Mouse (Mus musculus) lung, embryonic 15.5 days (tissue): ENCODE measurements around the gene Cenpo. TPM values are rescaled to one million over a fixed set of nuclear protein-coding genes. Genes with fewer than 3 reads are reported as not detected.

Experiments
- ATAC-seq: fragments of 200-750 bp; cut with Nextera tagmentation; 2 replicates; pipeline ENCODE4 v1.8.0; 2017; ENCODE audit warnings: moderate number of reproducible peaks, borderline replicate concordance; ENCODE audit not compliant: low FRiP score, low TSS enrichment; ENCODE audit errors: extremely low read depth
- H3K27ac ChIP-seq: fragments of 300-500 bp; sonication (generic); 2 replicates; pipeline ENCODE4 v1.5.1; 2015; ENCODE audit warnings: moderate library complexity, mild to moderate bottlenecking, inconsistent platforms
- H3K27me3 ChIP-seq: fragments of 300-500 bp; sonication (generic); 2 replicates; pipeline ENCODE4 v1.6.1; 2015; ENCODE audit warnings: inconsistent platforms
- H3K36me3 ChIP-seq: fragments of 300-500 bp; sonication (generic); 2 replicates; pipeline ENCODE4 v1.6.1; 2015; ENCODE audit warnings: inconsistent platforms
- H3K4me1 ChIP-seq: fragments of 300-500 bp; sonication (generic); 2 replicates; pipeline ENCODE4 v1.6.1; 2015; ENCODE audit warnings: inconsistent platforms
- H3K4me2 ChIP-seq: fragments of 300-500 bp; sonication (generic); 2 replicates; pipeline ENCODE4 v1.6.1; 2015; ENCODE audit warnings: inconsistent platforms, mild to moderate bottlenecking, moderate library complexity
- H3K4me3 ChIP-seq: fragments of 300-500 bp; sonication (generic); 2 replicates; pipeline ENCODE4 v1.5.1; 2015; ENCODE audit warnings: mild to moderate bottlenecking, inconsistent platforms
- H3K9ac ChIP-seq: fragments of 300-500 bp; sonication (generic); 2 replicates; pipeline ENCODE4 v1.6.1; 2015; ENCODE audit warnings: inconsistent platforms
- H3K9me3 ChIP-seq: fragments of 300-500 bp; sonication (generic); 2 replicates; pipeline ENCODE4 v1.6.1; 2016; ENCODE audit warnings: inconsistent platforms
- WGBS: fragments of 180-500 bp; shearing (Covaris S2); methylation state at CpG from one replicate; pipeline ENCODE4 v1.1.7; 2015; 5-methylcytosine and 5-hydroxymethylcytosine counted together
- polyA plus RNA-seq: library from polyadenylated mRNA; unstranded; fragments of >200 nt; fragmentation: Nextera tagmentation; extraction: Ambion mirVana; gene quantifications from 2 replicates; pipeline ENCODE4 v1.2.1, GENCODE M21; 2015

The Cenpo gene
- polyA plus RNA-seq, 1 experiment from 2014 or later, result 16.3 TPM

DNA sequence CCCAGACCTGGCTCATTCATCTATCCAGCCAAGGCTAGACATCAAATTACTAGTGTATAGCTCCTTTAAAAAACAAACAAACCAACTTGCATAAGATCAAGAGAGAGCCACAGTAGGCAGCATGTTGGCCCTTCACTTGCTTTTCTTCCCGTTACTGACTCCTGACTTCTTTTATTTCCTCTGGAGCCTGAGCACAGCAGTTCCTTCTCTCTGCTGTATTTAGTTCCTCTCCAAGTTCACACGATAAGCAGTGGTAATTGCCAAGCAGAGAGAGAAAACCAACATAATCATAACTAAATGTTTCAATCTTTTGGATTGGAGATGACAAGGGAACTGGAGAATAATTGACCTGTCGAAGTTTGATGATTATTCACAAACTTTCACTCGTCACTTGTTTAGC lies 1.3 kb downstream of the Cenpo start:
- Histone ChIP-seq H3K36me3 (peaks cover 21% of the 10 kb centered on the region; the same call in 1 of the 2 replicates), H3K27me3 (no peaks in the 10 kb centered on the region), H3K27ac (no peak overlapping the region), H3K4me3 (peak overlapping the region; percentile 81), H3K4me1 (peaks cover 17% of the 10 kb centered on the region), H3K4me2 (peak overlapping the region; percentile 69), H3K9ac (peak overlapping the region; percentile 37), H3K9me3 (no peaks in the 10 kb centered on the region)
- 25% methylated on average over 4 of the region's 4 CpGs for WGBS
- no peak for ATAC-seq

GRCm38 (mm10) chr12:4230156-4230555 lies 3.9 kb downstream of the Cenpo start:
- Histone ChIP-seq H3K27me3 (no peaks in the 10 kb centered on the region), H3K9ac (no peak overlapping the region), H3K4me2 (no peak overlapping the region), H3K4me3 (no peak overlapping the region), H3K36me3 (peaks cover 38% of the 10 kb centered on the region), H3K27ac (no peak overlapping the region), H3K9me3 (no peaks in the 10 kb centered on the region), H3K4me1 (peaks cover 17% of the 10 kb centered on the region)
- WGBS, result 88% methylated on average over 7 of the region's 7 CpGs
- ATAC-seq, result no peak

- no peak for ATAC-seq
- Histone ChIP-seq H3K4me1 (no peaks in the 10 kb centered on the region), H3K27ac (no peak overlapping the region), H3K27me3 (no peaks in the 10 kb centered on the region), H3K4me3 (no peak overlapping the region), H3K9me3 (no peaks in the 10 kb centered on the region), H3K36me3 (peaks cover 75% of the 10 kb centered on the region), H3K4me2 (no peak overlapping the region), H3K9ac (no peak overlapping the region)
- WGBS, result 61% methylated on average over 8 of the region's 8 CpGs
Observed at GRCm38 (mm10) chr12:4212908-4213307, 21.2 kb downstream of the Cenpo start.

DNA sequence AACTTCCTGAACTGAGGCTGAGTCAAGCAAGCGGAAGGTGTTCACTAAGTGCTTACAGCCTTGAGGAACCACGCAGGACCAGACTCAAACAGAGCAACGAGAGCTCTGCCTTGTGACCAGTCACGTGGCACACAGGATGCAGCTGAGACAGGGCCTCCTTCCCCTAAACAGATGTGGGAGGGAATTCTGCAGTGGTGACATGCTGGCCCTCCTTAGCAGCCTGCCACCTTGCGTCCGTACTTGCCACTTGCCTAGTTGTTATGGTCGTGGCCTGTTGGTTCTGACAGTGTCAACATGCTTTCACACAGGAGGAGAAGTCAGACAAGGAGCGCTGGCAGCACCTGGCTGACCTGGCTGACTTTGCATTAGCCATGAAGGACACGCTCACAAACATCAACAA lies 22.9 kb downstream of the Cenpo start:
- Histone ChIP-seq H3K27ac (no peak overlapping the region), H3K27me3 (no peaks in the 10 kb centered on the region), H3K4me3 (no peak overlapping the region), H3K36me3 (peaks cover 70% of the 10 kb centered on the region), H3K4me2 (no peak overlapping the region), H3K9me3 (no peaks in the 10 kb centered on the region), H3K4me1 (no peaks in the 10 kb centered on the region), H3K9ac (no peak overlapping the region)
- WGBS, result 79% methylated on average over 9 of the region's 9 CpGs
- ATAC-seq, result no peak

GRCm38 (mm10) chr12:4209196-4209595 lies 24.9 kb downstream of the Cenpo start:
- H3K36me3 ChIP-seq, result peaks cover 57% of the 10 kb centered on the region
- WGBS, result 94% methylated on average over 9 of the region's 9 CpGs

GRCm38 (mm10) chr12:4208405-4209133 lies 25.5 kb downstream of the Cenpo start:
- ATAC-seq, result no peak
- WGBS, result 79% methylated on average over 15 of the region's 15 CpGs
- H3K9ac ChIP-seq, result no peak overlapping the region
- H3K4me3 ChIP-seq, result no peak overlapping the region
- no peaks in the 10 kb centered on the region for H3K9me3 ChIP-seq
- H3K36me3 ChIP-seq, result peaks cover 50% of the 10 kb centered on the region
- H3K27me3 ChIP-seq, result no peaks in the 10 kb centered on the region
- no peak overlapping the region for H3K4me2 ChIP-seq
- no peaks in the 10 kb centered on the region for H3K4me1 ChIP-seq
- no peak overlapping the region for H3K27ac ChIP-seq

More at GRCm38 (mm10) chr12:4209196-4209595, 24.9 kb downstream of the Cenpo start:
- no peak overlapping the region for H3K9ac ChIP-seq
- ATAC-seq, result no peak
- H3K27ac ChIP-seq, result no peak overlapping the region
- no peak overlapping the region for H3K4me2 ChIP-seq
- H3K4me3 ChIP-seq, result no peak overlapping the region
- H3K9me3 ChIP-seq, result no peaks in the 10 kb centered on the region
- no peaks in the 10 kb centered on the region for H3K27me3 ChIP-seq
- no peaks in the 10 kb centered on the region for H3K4me1 ChIP-seq

DNA sequence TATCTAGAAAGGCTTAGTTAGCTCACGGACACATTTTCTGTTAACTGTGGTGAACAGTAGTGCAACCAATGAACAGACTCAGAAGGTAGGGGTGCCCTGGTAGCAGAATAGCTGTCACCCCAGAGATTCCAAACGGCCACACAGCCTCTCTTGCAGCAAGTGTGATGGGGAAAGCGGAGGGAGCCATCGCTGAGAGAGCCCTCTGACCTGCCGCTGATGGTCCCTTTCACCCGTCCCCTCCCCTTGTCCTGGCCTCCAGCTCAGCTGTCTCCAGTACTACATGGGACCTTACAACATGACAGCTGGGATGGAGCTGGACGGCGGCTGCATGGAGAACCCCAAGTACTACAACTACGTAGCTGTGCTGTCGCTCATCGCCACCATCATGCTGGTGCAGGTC lies 28.0 kb downstream of the Cenpo start:
- Histone ChIP-seq H3K27ac (no peak overlapping the region), H3K27me3 (no peaks in the 10 kb centered on the region), H3K4me2 (no peak overlapping the region), H3K4me1 (no peaks in the 10 kb centered on the region), H3K9me3 (no peaks in the 10 kb centered on the region), H3K4me3 (no peak overlapping the region), H3K9ac (no peak overlapping the region), H3K36me3 (peaks cover 28% of the 10 kb centered on the region)
- WGBS, result 93% methylated on average over 11 of the region's 11 CpGs
- ATAC-seq, result no peak

GRCm38 (mm10) chr12:4202206-4202605 lies 31.9 kb downstream of the Cenpo start:
- Histone ChIP-seq H3K4me3 (no peak overlapping the region), H3K27ac (no peak overlapping the region), H3K36me3 (peaks cover 16% of the 10 kb centered on the region; the same call in 1 of the 2 replicates), H3K27me3 (no peaks in the 10 kb centered on the region), H3K4me2 (no peak overlapping the region), H3K4me1 (no peaks in the 10 kb centered on the region), H3K9ac (no peak overlapping the region), H3K9me3 (no peaks in the 10 kb centered on the region)
- no peak for ATAC-seq
- 91% methylated on average over 4 of the region's 4 CpGs for WGBS

GRCm38 (mm10) chr12:4201454-4202200 lies 32.5 kb downstream of the Cenpo start:
- Histone ChIP-seq H3K27ac (no peak overlapping the region), H3K9me3 (no peaks in the 10 kb centered on the region), H3K4me3 (no peak overlapping the region), H3K4me1 (no peaks in the 10 kb centered on the region), H3K36me3 (peaks cover 16% of the 10 kb centered on the region; the same call in 1 of the 2 replicates), H3K27me3 (no peaks in the 10 kb centered on the region), H3K9ac (no peak overlapping the region), H3K4me2 (no peak overlapping the region)
- 91% methylated on average over 13 of the region's 13 CpGs for WGBS
- no peak for ATAC-seq

DNA sequence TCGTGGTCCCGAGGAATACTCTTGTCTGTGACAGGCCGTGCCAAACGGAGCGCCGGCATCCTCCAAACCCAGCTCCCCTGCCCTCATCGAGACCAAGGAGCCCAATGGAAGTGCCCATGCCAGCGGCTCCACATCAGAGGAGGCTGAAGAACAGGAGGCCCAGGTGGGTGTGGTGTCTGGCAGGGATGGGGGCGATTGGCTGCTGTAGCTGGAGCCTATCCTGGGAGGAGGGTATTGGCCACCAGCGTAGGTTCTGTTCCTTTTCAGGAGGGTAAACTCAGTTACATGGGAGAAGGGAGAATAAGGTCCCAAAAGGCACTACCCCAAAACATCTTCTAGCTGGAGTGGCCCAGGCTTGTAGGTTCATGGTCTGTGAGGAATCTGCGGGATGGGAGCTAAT lies 34.8 kb downstream of the Cenpo start:
- H3K27ac ChIP-seq, result no peak overlapping the region
- no peaks in the 10 kb centered on the region for H3K9me3 ChIP-seq
- H3K4me3 ChIP-seq, result no peak overlapping the region
- peaks cover 4% of the 10 kb centered on the region for H3K4me1 ChIP-seq
- WGBS, result 88% methylated on average over 11 of the region's 11 CpGs
- H3K27me3 ChIP-seq, result no peaks in the 10 kb centered on the region
- no peak for ATAC-seq
- peaks cover 9% of the 10 kb centered on the region; the same call in 1 of the 2 replicates for H3K36me3 ChIP-seq
- H3K4me2 ChIP-seq, result no peak overlapping the region
- no peak overlapping the region for H3K9ac ChIP-seq

GRCm38 (mm10) chr12:4198702-4199101 lies 35.4 kb downstream of the Cenpo start:
- Histone ChIP-seq H3K4me1 (peaks cover 10% of the 10 kb centered on the region), H3K9me3 (no peaks in the 10 kb centered on the region), H3K4me3 (no peak overlapping the region), H3K27me3 (no peaks in the 10 kb centered on the region), H3K4me2 (no peak overlapping the region), H3K9ac (no peak overlapping the region), H3K36me3 (peaks cover 9% of the 10 kb centered on the region; the same call in 1 of the 2 replicates), H3K27ac (no peak overlapping the region)
- 83% methylated on average over 4 of the region's 4 CpGs for WGBS
- no peak for ATAC-seq

GRCm38 (mm10) chr12:4194643-4195042 lies 39.5 kb downstream of the Cenpo start:
- ATAC-seq, result peak; percentile 8; the same call in 1 of the 2 replicates
- WGBS, result 91% methylated on average over 14 of the region's 14 CpGs

More at GRCm38 (mm10) chr12:4194643-4195042, 39.5 kb downstream of the Cenpo start:
- H3K4me1 ChIP-seq, result peaks cover 26% of the 10 kb centered on the region
- H3K4me3 ChIP-seq, result no peak overlapping the region
- 0 out of 2 replicates have a peak, but pooled peaks cover 7% of the 10 kb centered on the region for H3K36me3 ChIP-seq
- H3K4me2 ChIP-seq, result no peak overlapping the region
- no peak overlapping the region for H3K9ac ChIP-seq
- no peak overlapping the region for H3K27ac ChIP-seq
- no peaks in the 10 kb centered on the region for H3K27me3 ChIP-seq
- H3K9me3 ChIP-seq, result no peaks in the 10 kb centered on the region
